Comparison of ENCODE assay signal across 28 mouse cellular contexts in genomic region chr17:84627721-84628120, GRCm38 (mm10). TPM values are rescaled to one million over a fixed set of nuclear protein-coding genes. Genes with fewer than 3 reads are reported as not detected.
DNase-seq lines count a peak whose midpoint lies in the region; ATAC-seq and TF ChIP-seq lines count a peak whose summit lies in the region.
"Had no signal": no experiment of that assay in that cellular context is flagged by ENCODE, and none has a peak within 500 bp of the region (broad histone marks: within the 10 kb centered on the region; RNA-seq: fewer than 3 reads in every experiment).

No protein-coding gene starts in this region.

- TF ChIP-seq EP300 in heart, adult 2 months (IDR thresholded peaks at IDR 0.05; ENCODE audit: insufficient read depth, low read depth, low read length) = no peak
- no peak for TF ChIP-seq EP300 in CH12.LX (IDR thresholded peaks at IDR 0.05; ENCODE audit: low read length)

- no peak for ATAC-seq in embryonic facial prominence, embryonic 14.5 days (ENCODE audit: low read depth)
- ATAC-seq in liver, embryonic 11.5 days (replicated peaks; ENCODE audit: low FRiP score) = no peak
- ATAC-seq: CD4-positive, CD25-positive, alpha-beta regulatory T cell, adult 4 months; liver, postnatal 0 days; lung, postnatal 0 days had no signal

- no peaks in the 10 kb centered on the region for H3K79me2 ChIP-seq in heart, adult 2 months (replicated peaks; ENCODE audit: control insufficient read depth, insufficient read depth, low read length)
- no peaks in the 10 kb centered on the region for H3K79me2 ChIP-seq in CH12.LX (replicated peaks; ENCODE audit: control insufficient read depth, extremely low read depth, insufficient read depth, poor library complexity, severe bottlenecking)

- TF ChIP-seq CTCF in heart, adult 2 months (IDR thresholded peaks at IDR 0.05) = no peak
- TF ChIP-seq CTCF in CH12.LX (conservative IDR thresholded peaks at IDR 0.05 in 1 of 2, IDR thresholded peaks at IDR 0.05 in 1 of 2; ENCODE audit: low read depth in 2 of 2, low read length in 2 of 2) = no peak

- no peak overlapping the region for H3K9ac ChIP-seq in heart, adult 2 months (ENCODE audit: low read depth, low read length)
- no peak overlapping the region for H3K9ac ChIP-seq in CH12.LX (ENCODE audit: insufficient read depth, low read depth)
- no peak overlapping the region for H3K9ac ChIP-seq in embryonic facial prominence, embryonic 14.5 days (ENCODE audit: low read depth, low read length)
- no peak overlapping the region for H3K9ac ChIP-seq in liver, embryonic 11.5 days (ENCODE audit: low read depth, low read length)
- H3K9ac ChIP-seq: liver, postnatal 0 days had no signal

- in situ Hi-C loops in CH12.LX (cut with MboI; ENCODE audit: low pct_ligation_motif_present, low pct_unique_long_range_greater_than_20kb, low sequenced_read_pairs) = no loop called here

- TF ChIP-seq POLR2A in heart, adult 2 months (IDR thresholded peaks at IDR 0.05; ENCODE audit: insufficient read depth, low read depth, low read length) = no peak
- TF ChIP-seq POLR2A in CH12.LX (IDR thresholded peaks at IDR 0.05; ENCODE audit: low read depth, low read length) = no peak

- dilution Hi-C loops in CH12.LX (cut with MboI; ENCODE audit: extremely low pct_ligation_motif_present, extremely low pct_unique_long_range_greater_than_20kb, low sequenced_read_pairs) = no loop called here

- no peaks in the 10 kb centered on the region for H3K4me1 ChIP-seq in heart, adult 2 months (ENCODE audit: control insufficient read depth, insufficient read depth, low read length)
- H3K4me1 ChIP-seq in CH12.LX (ENCODE audit: control insufficient read depth in 1 of 2, insufficient read depth in 2 of 2) = peaks cover 3 to 6% of the 10 kb centered on the region in 2 experiments; a peak in 3 of 4 replicates
- peaks cover 9% of the 10 kb centered on the region; the same call in 1 of the 2 replicates for H3K4me1 ChIP-seq in embryonic facial prominence, embryonic 14.5 days (ENCODE audit: control insufficient read depth, insufficient read depth, low read length)
- H3K4me1 ChIP-seq in liver, embryonic 11.5 days (replicated peaks; ENCODE audit: control insufficient read depth, insufficient read depth, low read length) = 0 out of 2 replicates have a peak, but pooled peaks cover 2% of the 10 kb centered on the region

- 0 out of 2 replicates have a peak overlapping the region, but pooled peaks have one; percentile 62 for H3K4me2 ChIP-seq in CH12.LX (ENCODE audit: insufficient read depth, low read depth, poor library complexity, severe bottlenecking)
- peak overlapping the region; percentile 74 for H3K4me2 ChIP-seq in embryonic facial prominence, embryonic 14.5 days (ENCODE audit: low read depth, low read length)
- no peak overlapping the region for H3K4me2 ChIP-seq in liver, embryonic 11.5 days

- 94% methylated on average over 10 of the region's 10 CpGs for WGBS in heart, adult 2 months
- 75% methylated on average over 10 of the region's 10 CpGs for WGBS in embryonic facial prominence, embryonic 14.5 days
- WGBS in liver, embryonic 11.5 days = 80% methylated on average over 10 of the region's 10 CpGs

- peak; percentile 84 for DNase-seq in heart, adult 11 months
- DNase-seq in heart, adult 2 months = no peak
- DNase-seq in CH12.LX (ENCODE audit: extremely low read depth) = no peak
- peak; percentile 25 for DNase-seq in adrenal gland, adult 8-10 months
- DNase-seq in embryonic facial prominence, embryonic 14.5 days (ENCODE audit: low spot score) = no peak
- DNase-seq in liver, embryonic 11.5 days (ENCODE audit: low spot score) = no peak
- DNase-seq in urinary bladder, adult 18-20 months (ENCODE audit: low spot score in 2 of 2) = no peak
- DNase-seq in gastrocnemius, adult 8-10 months (ENCODE audit: low spot score in 2 of 2) = no peak
- DNase-seq: cerebellum, adult 18-20 months; cerebellum, postnatal 25 days; gastrocnemius, postnatal 25 days; layer of hippocampus, adult 9-11 months; liver; liver, postnatal 0 days; thymus, postnatal 14 days had no signal

- intact Hi-C loops in heart, adult 2 months (cut with DNase I) = no loop called here

- H3K9me3 ChIP-seq in CH12.LX (replicated peaks; ENCODE audit: low read length) = peaks cover 7% of the 10 kb centered on the region
- H3K9me3 ChIP-seq in embryonic facial prominence, embryonic 14.5 days (ENCODE audit: control insufficient read depth, low read length) = no peaks in the 10 kb centered on the region
- no peaks in the 10 kb centered on the region for H3K9me3 ChIP-seq in liver, embryonic 11.5 days (ENCODE audit: control insufficient read depth, low read length)
- H3K9me3 ChIP-seq: hindbrain, embryonic 15.5 days; intestine, embryonic 15.5 days; midbrain, embryonic 10.5 days had no signal

- H3K27ac ChIP-seq in heart, adult 2 months = no peak overlapping the region
- H3K27ac ChIP-seq in CH12.LX (ENCODE audit: insufficient read depth, low read depth) = no peak overlapping the region
- no peak overlapping the region; the same call in 1 of the 2 replicates for H3K27ac ChIP-seq in embryonic facial prominence, embryonic 14.5 days (replicated peaks; ENCODE audit: low read depth, low read length)
- no peak overlapping the region for H3K27ac ChIP-seq in liver, embryonic 11.5 days (ENCODE audit: low read depth, low read length)
- H3K27ac ChIP-seq: intestine, embryonic 15.5 days; macrophage had no signal

- no peak for TF ChIP-seq RAD21 in CH12.LX (IDR thresholded peaks at IDR 0.05; ENCODE audit: low read depth, low read length)

- H3K27me3 ChIP-seq in heart, adult 2 months (ENCODE audit: control insufficient read depth, insufficient read depth, low read length) = no peaks in the 10 kb centered on the region
- H3K27me3 ChIP-seq in CH12.LX (replicated peaks) = no peaks in the 10 kb centered on the region
- no peaks in the 10 kb centered on the region for H3K27me3 ChIP-seq in embryonic facial prominence, embryonic 14.5 days (replicated peaks; ENCODE audit: control insufficient read depth, insufficient read depth, low read length)
- no peaks in the 10 kb centered on the region for H3K27me3 ChIP-seq in liver, embryonic 11.5 days (replicated peaks; ENCODE audit: control insufficient read depth, insufficient read depth, low read length)
- H3K27me3 ChIP-seq: hindbrain, embryonic 15.5 days; intestine, embryonic 15.5 days; Patski had no signal

- H3K4me3 ChIP-seq in heart, adult 2 months = no peak overlapping the region
- H3K4me3 ChIP-seq in CH12.LX (replicated peaks in 1 of 3; ENCODE audit: low read depth in 2 of 3, low read length in 2 of 3, poor library complexity in 1 of 3) = peak overlapping the region in 2 of 3 experiments; percentile 66
- no peak overlapping the region for H3K4me3 ChIP-seq in embryonic facial prominence, embryonic 14.5 days (ENCODE audit: low read depth, low read length)
- no peak overlapping the region for H3K4me3 ChIP-seq in liver, embryonic 11.5 days (ENCODE audit: low read depth, low read length)

- H3K36me3 ChIP-seq in heart, adult 2 months (ENCODE audit: control insufficient read depth, insufficient read depth, low read length) = no peaks in the 10 kb centered on the region
- H3K36me3 ChIP-seq in CH12.LX (replicated peaks in 1 of 2; ENCODE audit: control insufficient read depth in 1 of 2, insufficient read depth in 1 of 2, low read length in 1 of 2) = peaks cover 0 to 9% of the 10 kb centered on the region in 2 experiments
- no peaks in the 10 kb centered on the region for H3K36me3 ChIP-seq in embryonic facial prominence, embryonic 14.5 days (ENCODE audit: control insufficient read depth, insufficient read depth, low read length)
- no peaks in the 10 kb centered on the region for H3K36me3 ChIP-seq in liver, embryonic 11.5 days (ENCODE audit: control insufficient read depth, insufficient read depth, low read length)
- H3K36me3 ChIP-seq: hindbrain, embryonic 15.5 days; intestine, embryonic 15.5 days; midbrain, embryonic 10.5 days had no signal

TF ChIP-seq in CH12.LX, 34 proteins besides CTCF, POLR2A, EP300 and RAD21:
- no peak for TF ChIP-seq MAZ (IDR thresholded peaks at IDR 0.05; ENCODE audit: low read depth, low read length)
- no peak for TF ChIP-seq MAFK (IDR thresholded peaks at IDR 0.05; ENCODE audit: insufficient replicate concordance, low read length)
- TF ChIP-seq KAT2A (IDR thresholded peaks at IDR 0.05; ENCODE audit: insufficient replicate concordance, low read length) = 0 out of 2 replicates have a peak, but pooled peaks have one; percentile 19
- no peak for TF ChIP-seq ZNF384 (IDR thresholded peaks at IDR 0.05; ENCODE audit: low read depth, low read length)
- no peak for TF ChIP-seq NRF1 (IDR thresholded peaks at IDR 0.05; ENCODE audit: low read depth, low read length)

RNA-seq across cellular contexts. Expression of gene Dync2li1, which starts 1.4 kb away (rescaled TPM):
- total RNA-seq in heart, adult 2 months (2021) = 1 to 10 TPM; 2.7 to 3.5 TPM
- 2.9 and 3.2 TPM in 2 replicates for polyA plus RNA-seq in heart, adult 2 months (2012; rRNA removed)
- total RNA-seq in CH12.LX (2012; rRNA removed) = 5.5 and 11.7 TPM in 2 replicates
- total RNA-seq in CH12.LX (2014; rRNA removed) = 7.6 and 9.4 TPM in 2 replicates
- polyA plus RNA-seq in CH12.LX (2012; ENCODE audit: insufficient read length, low read depth) = 10.3 and 12.3 TPM in 2 replicates
- total RNA-seq in adrenal gland, adult 8-10 months (2022) = 10 to 100 TPM; 17.8 to 47.6 (median 29.7) TPM
- 28.3 and 32.7 TPM in 2 replicates for polyA plus RNA-seq in embryonic facial prominence, embryonic 14.5 days (2014; fragmentation: Nextera tagmentation; extraction: Ambion mirVana)
- 7.1 and 8.9 TPM in 2 replicates for polyA plus RNA-seq in liver, embryonic 11.5 days (2014; fragmentation: Nextera tagmentation; extraction: Ambion mirVana)
- total RNA-seq in gastrocnemius, adult 8-10 months (2022) = 1 to 10 TPM; 2.0 to 2.6 (median 2.3) TPM

RNA-seq across cellular contexts. Expression of gene Abcg8, which starts 48.4 kb away (rescaled TPM):
- total RNA-seq in heart, adult 2 months (2021) = not detected
- polyA plus RNA-seq in heart, adult 2 months (2012; rRNA removed) = 0.06 TPM in 1 of 2 replicates, not detected in the other
- total RNA-seq in CH12.LX (2012; rRNA removed) (0.04 TPM in 1 of 2 replicates, not detected in the other), CH12.LX (2014; rRNA removed) (not detected in 2 replicates)
- not detected in 2 replicates for polyA plus RNA-seq in CH12.LX (2012; ENCODE audit: insufficient read length, low read depth)
- not detected for total RNA-seq in adrenal gland, adult 8-10 months (2022)
- 0.13 and 0.14 TPM in 2 replicates for polyA plus RNA-seq in embryonic facial prominence, embryonic 14.5 days (2014; fragmentation: Nextera tagmentation; extraction: Ambion mirVana)
- polyA plus RNA-seq in liver, embryonic 11.5 days (2014; fragmentation: Nextera tagmentation; extraction: Ambion mirVana) = 0.10 and 0.14 TPM in 2 replicates
- under 1 TPM in 1 of 4 experiments, not detected in 3; 0.08 TPM for total RNA-seq in gastrocnemius, adult 8-10 months (2022)
- total RNA-seq: gastrocnemius, postnatal 25 days; hematopoietic stem cell, adult 5-6 weeks; left cerebral cortex, postnatal 25 days had no signal
- polyA plus RNA-seq: CD4-positive, CD25-positive, alpha-beta regulatory T cell, adult 4 months; heart, postnatal 0 days; lung, postnatal 0 days; macrophage; neural tube, embryonic 14.5 days had no signal

RNA-seq across cellular contexts. Expression of gene Abcg5, which starts 55.1 kb away (rescaled TPM):
- not detected for total RNA-seq in heart, adult 2 months (2021)
- polyA plus RNA-seq in heart, adult 2 months (2012; rRNA removed) = 0.09 TPM in 1 of 2 replicates, not detected in the other
- total RNA-seq in CH12.LX (2012; rRNA removed) = not detected in 2 replicates
- total RNA-seq in CH12.LX (2014; rRNA removed) = not detected in 2 replicates
- not detected in 2 replicates for polyA plus RNA-seq in CH12.LX (2012; ENCODE audit: insufficient read length, low read depth)
- total RNA-seq in adrenal gland, adult 8-10 months (2022) = under 1 TPM in 1 of 4 experiments, not detected in 3; 0.21 TPM
- 1.4 and 1.6 TPM in 2 replicates for polyA plus RNA-seq in embryonic facial prominence, embryonic 14.5 days (2014; fragmentation: Nextera tagmentation; extraction: Ambion mirVana)
- 0.18 and 0.53 TPM in 2 replicates for polyA plus RNA-seq in liver, embryonic 11.5 days (2014; fragmentation: Nextera tagmentation; extraction: Ambion mirVana)
- total RNA-seq in gastrocnemius, adult 8-10 months (2022) = not detected
- total RNA-seq: gastrocnemius, postnatal 25 days; hematopoietic stem cell, adult 5-6 weeks; left cerebral cortex, adult 18-20 months; left cerebral cortex, postnatal 25 days had no signal
- polyA plus RNA-seq: CD4-positive, CD25-positive, alpha-beta regulatory T cell, adult 4 months; heart, postnatal 0 days; macrophage; myocyte; Patski had no signal

Comparison
In these comparisons a context has a peak if more than half of its experiments do, and no peak if none do; other contexts are left out.
1. DNase-seq: peak in heart, adult 11 months (single experiment) and adrenal gland, adult 8-10 months (single experiment); none in heart, adult 2 months (0 of 2), CH12.LX (single experiment), embryonic facial prominence, embryonic 14.5 days (single experiment), liver, embryonic 11.5 days (single experiment), urinary bladder, adult 18-20 months (0 of 2) and gastrocnemius, adult 8-10 months (0 of 2).
2. H3K4me3 ChIP-seq: peak in CH12.LX (2 of 3); none in heart, adult 2 months (single experiment), embryonic facial prominence, embryonic 14.5 days (single experiment) and liver, embryonic 11.5 days (single experiment).